Mouse (Mus musculus): ENCODE measurements around the gene Snai3. TPM values are rescaled to one million over a fixed set of nuclear protein-coding genes. Genes with fewer than 3 reads are reported as not detected.

Snai3 gene
- polyA plus RNA-seq, 1 experiment from 2014 or later = not detected

DNA sequence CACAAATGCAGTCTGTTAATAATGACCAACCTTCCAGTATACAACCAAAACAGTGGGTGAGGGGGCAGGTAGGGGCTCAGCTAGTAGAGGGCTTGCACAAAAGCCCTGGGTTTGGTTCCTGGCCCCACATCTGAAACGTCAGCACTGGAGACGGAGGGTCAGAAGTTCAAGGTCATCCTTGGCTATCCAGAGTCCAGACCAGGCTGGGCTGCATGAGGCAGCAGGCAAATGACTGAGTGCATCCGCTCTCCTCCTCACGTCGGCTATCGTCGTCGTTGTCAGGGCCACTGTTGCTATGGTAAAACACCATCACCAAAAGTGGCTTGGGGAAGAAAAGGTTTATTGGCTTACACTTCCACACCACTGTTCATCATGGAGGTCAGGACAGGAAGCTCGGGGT lies 46.2 kb downstream of the Snai3 start:
- H3K9me3 ChIP-seq (ENCODE audit: control insufficient read depth, low read length) = no peaks in the 10 kb centered on the region
- no peaks in the 10 kb centered on the region for H3K27me3 ChIP-seq (replicated peaks; ENCODE audit: control insufficient read depth, insufficient read depth, low read length)
- no peak overlapping the region for H3K4me2 ChIP-seq (ENCODE audit: low read length)
- H3K9ac ChIP-seq (ENCODE audit: low read depth, low read length) = no peak overlapping the region
- H3K27ac ChIP-seq (ENCODE audit: low read depth, low read length) = no peak overlapping the region
- WGBS = 86% methylated on average over 9 of the region's 9 CpGs
- H3K36me3 ChIP-seq (ENCODE audit: control insufficient read depth, insufficient read depth, low read length) = peaks cover 37% of the 10 kb centered on the region
- H3K4me3 ChIP-seq (ENCODE audit: low read length) = no peak overlapping the region
- H3K4me1 ChIP-seq (ENCODE audit: control insufficient read depth, insufficient read depth, low read depth, low read length) = no peaks in the 10 kb centered on the region
- no peak for ATAC-seq

DNA sequence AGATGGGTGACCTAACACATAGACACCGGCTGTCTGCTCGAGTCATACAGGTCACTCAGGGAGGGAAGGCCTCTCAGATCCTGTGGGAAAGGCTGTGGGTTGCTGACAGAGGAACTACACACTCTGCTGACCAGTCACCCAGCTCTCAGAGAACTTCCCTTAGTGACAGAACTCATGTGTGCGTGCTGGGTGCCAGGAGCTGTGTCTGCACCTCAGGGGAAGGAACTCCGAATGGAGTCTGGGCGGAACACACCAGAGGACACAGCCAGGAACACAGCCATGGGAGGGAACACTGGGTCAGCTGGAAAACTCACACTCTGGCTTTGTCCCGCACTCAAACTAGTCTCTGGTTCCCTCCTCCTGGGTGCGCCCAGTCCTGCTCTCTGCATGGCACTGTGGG lies 52.9 kb downstream of the Snai3 start:
- Histone ChIP-seq H3K36me3 (ENCODE audit: control insufficient read depth, insufficient read depth, low read length) (peaks cover 46% of the 10 kb centered on the region), H3K4me3 (ENCODE audit: low read length) (no peak overlapping the region), H3K4me1 (ENCODE audit: control insufficient read depth, insufficient read depth, low read depth, low read length) (no peaks in the 10 kb centered on the region), H3K4me2 (ENCODE audit: low read length) (no peak overlapping the region), H3K27ac (ENCODE audit: low read depth, low read length) (no peak overlapping the region), H3K27me3 (replicated peaks; ENCODE audit: control insufficient read depth, insufficient read depth, low read length) (no peaks in the 10 kb centered on the region), H3K9me3 (ENCODE audit: control insufficient read depth, low read length) (no peaks in the 10 kb centered on the region), H3K9ac (ENCODE audit: low read depth, low read length) (no peak overlapping the region)
- WGBS = 88% methylated on average over 7 of the region's 7 CpGs
- no peak for ATAC-seq

GRCm38 (mm10) chr8:122405146-122405805 lies 55.3 kb downstream of the Snai3 start:
- peaks cover 41% of the 10 kb centered on the region for H3K36me3 ChIP-seq (ENCODE audit: control insufficient read depth, insufficient read depth, low read length)
- 94% methylated on average over 9 of the region's 9 CpGs for WGBS
- H3K4me1 ChIP-seq (ENCODE audit: control insufficient read depth, insufficient read depth, low read depth, low read length) = no peaks in the 10 kb centered on the region
- no peaks in the 10 kb centered on the region for H3K9me3 ChIP-seq (ENCODE audit: control insufficient read depth, low read length)
- no peak overlapping the region for H3K4me2 ChIP-seq (ENCODE audit: low read length)
- H3K4me3 ChIP-seq (ENCODE audit: low read length) = no peak overlapping the region
- H3K27me3 ChIP-seq (replicated peaks; ENCODE audit: control insufficient read depth, insufficient read depth, low read length) = no peaks in the 10 kb centered on the region
- no peak overlapping the region for H3K9ac ChIP-seq (ENCODE audit: low read depth, low read length)
- ATAC-seq = no peak
- no peak overlapping the region for H3K27ac ChIP-seq (ENCODE audit: low read depth, low read length)

Small RNA genes lying within 50 kb of the gene (microRNA-seq; reads per million reads assigned to microRNA genes)
- gene Gm24366 = not detected

Other genes starting within 250 kb of the Snai3 start
- gene Zfpm1, start 178.6 kb downstream of the Snai3 start, polyA plus RNA-seq (2015; fragmentation: Nextera tagmentation; extraction: Ambion mirVana) = 0.75 and 1.2 TPM in 2 replicates
- 0.39 and 0.60 TPM in 2 replicates for gene Trhr2, start 100.0 kb downstream of the Snai3 start, polyA plus RNA-seq (2015; fragmentation: Nextera tagmentation; extraction: Ambion mirVana)
- gene Zc3h18, start 84.1 kb downstream of the Snai3 start, polyA plus RNA-seq (2015; fragmentation: Nextera tagmentation; extraction: Ambion mirVana) = 28.8 and 31.8 TPM in 2 replicates
- gene Il17c, start 38.7 kb downstream of the Snai3 start, polyA plus RNA-seq (2015; fragmentation: Nextera tagmentation; extraction: Ambion mirVana) = not detected in 2 replicates
- gene Cyba, start 27.8 kb downstream of the Snai3 start, polyA plus RNA-seq (2015; fragmentation: Nextera tagmentation; extraction: Ambion mirVana) = 38.3 and 41.6 TPM in 2 replicates
- gene Mvd, start 17.3 kb downstream of the Snai3 start, polyA plus RNA-seq (2015; fragmentation: Nextera tagmentation; extraction: Ambion mirVana) = 70.1 and 87.7 TPM in 2 replicates
- gene Rnf166, start 15.3 kb upstream of the Snai3 start, polyA plus RNA-seq (2015; fragmentation: Nextera tagmentation; extraction: Ambion mirVana) = 30.9 and 32.5 TPM in 2 replicates
- 78.5 and 85.1 TPM in 2 replicates for gene Ctu2, start 15.4 kb upstream of the Snai3 start, polyA plus RNA-seq (2015; fragmentation: Nextera tagmentation; extraction: Ambion mirVana)
- gene Piezo1, start 90.6 kb upstream of the Snai3 start, polyA plus RNA-seq (2015; fragmentation: Nextera tagmentation; extraction: Ambion mirVana) = 1.7 and 3.5 TPM in 2 replicates
- gene Cdt1, start 107.3 kb upstream of the Snai3 start, polyA plus RNA-seq (2015; fragmentation: Nextera tagmentation; extraction: Ambion mirVana) = 8.0 and 11.4 TPM in 2 replicates
- gene Aprt, start 116.2 kb upstream of the Snai3 start, polyA plus RNA-seq (2015; fragmentation: Nextera tagmentation; extraction: Ambion mirVana) = 202 and 203 TPM in 2 replicates
- gene Galns, start 150.7 kb upstream of the Snai3 start, polyA plus RNA-seq (2015; fragmentation: Nextera tagmentation; extraction: Ambion mirVana) = 8.7 TPM in 2 replicates
- gene Trappc2l, start 150.9 kb upstream of the Snai3 start, polyA plus RNA-seq (2015; fragmentation: Nextera tagmentation; extraction: Ambion mirVana) = 109 and 110 TPM in 2 replicates
- gene Pabpn1l, start 162.0 kb upstream of the Snai3 start, polyA plus RNA-seq (2015; fragmentation: Nextera tagmentation; extraction: Ambion mirVana) = not detected in 2 replicates
- gene Cbfa2t3, start 238.4 kb upstream of the Snai3 start, polyA plus RNA-seq (2015; fragmentation: Nextera tagmentation; extraction: Ambion mirVana) = 12.6 and 18.3 TPM in 2 replicates

All from hindbrain, embryonic 16.5 days (tissue).